Mouse (Mus musculus) spleen, adult 2 months (tissue): Measurements from ENCODE around the gene Tmem186.

ENCODE experiments used
- CTCF ChIP-seq: fragments of 200-500 bp; IDR thresholded peaks from 2 replicates; pipeline ENCODE4 v1.5.1; 2011; ENCODE audit warnings: mild to moderate bottlenecking, inconsistent platforms; ENCODE audit not compliant: insufficient read depth, insufficient read length, insufficient replicate concordance; ENCODE audit errors: extremely low read depth
- POLR2A ChIP-seq: fragments of 200-500 bp; IDR thresholded peaks from 2 replicates; pipeline ENCODE4 v1.6.1; 2011; ENCODE audit warnings: low read depth, low read length, inconsistent platforms

DNA sequence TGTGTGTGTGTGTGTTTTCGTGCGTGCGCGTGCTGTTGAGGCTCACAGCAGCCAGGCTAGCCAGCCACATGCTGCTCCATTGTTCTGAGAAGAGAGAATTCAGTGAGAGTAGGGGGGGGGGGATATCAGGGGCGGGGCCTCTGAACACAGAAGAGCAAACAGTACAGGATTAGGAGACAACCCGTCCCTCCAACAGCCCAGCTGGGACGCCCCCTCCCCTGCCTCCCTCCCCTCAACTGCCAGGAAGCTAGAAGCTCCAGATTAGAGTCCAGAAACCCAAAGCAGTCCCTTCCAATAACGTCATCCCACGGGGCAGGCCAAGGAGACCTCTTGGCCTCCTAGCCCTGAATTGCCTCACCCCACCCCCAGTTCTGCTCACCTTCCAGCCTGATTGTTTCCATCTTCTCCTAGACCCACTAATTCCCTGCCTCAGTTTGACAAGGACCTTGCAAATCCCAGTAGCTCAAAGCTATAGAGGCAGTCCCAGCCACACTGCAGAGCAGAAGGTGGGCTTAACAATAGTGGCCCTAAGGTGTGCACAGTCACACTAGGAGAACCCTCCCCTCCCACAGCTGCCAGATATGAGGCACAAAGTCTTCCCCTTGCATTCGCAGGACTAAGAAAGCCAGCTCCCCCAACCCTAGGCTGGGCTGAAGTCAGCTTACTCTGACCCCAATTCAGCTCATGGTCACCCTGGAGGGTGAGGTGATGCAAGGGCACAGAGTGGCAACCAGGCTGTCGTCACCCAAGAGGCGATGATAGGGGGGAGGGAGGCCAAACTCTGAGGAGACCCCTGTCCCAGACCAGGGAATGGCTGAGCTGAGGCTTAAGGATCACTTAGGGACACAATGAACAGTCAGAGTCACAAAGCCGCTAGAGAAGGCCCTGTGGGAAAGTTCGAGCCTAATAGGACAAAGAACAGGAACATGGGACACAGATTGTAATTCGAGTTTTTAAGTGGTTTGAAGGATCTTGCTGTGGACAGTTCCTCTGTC lies 32.8 kb upstream of the Tmem186 start:
- no peak for TF ChIP-seq POLR2A
- no peak for TF ChIP-seq CTCF
